Mouse (Mus musculus): ENCODE results near the gene Kif6.

Kif6 gene

GRCm38 (mm10) chr17:49614577-49615235, at the start of gene Kif6:
TSS of gene Kif6 (plus strand) at chr17:49615136.
- DNase-seq (ENCODE audit: low read depth, low spot score), result peak; percentile 94

- no peak for DNase-seq (ENCODE audit: low read depth, low spot score)
Observed at GRCm38 (mm10) chr17:49568717-49569116, 46.2 kb upstream of the Kif6 start.

DNA sequence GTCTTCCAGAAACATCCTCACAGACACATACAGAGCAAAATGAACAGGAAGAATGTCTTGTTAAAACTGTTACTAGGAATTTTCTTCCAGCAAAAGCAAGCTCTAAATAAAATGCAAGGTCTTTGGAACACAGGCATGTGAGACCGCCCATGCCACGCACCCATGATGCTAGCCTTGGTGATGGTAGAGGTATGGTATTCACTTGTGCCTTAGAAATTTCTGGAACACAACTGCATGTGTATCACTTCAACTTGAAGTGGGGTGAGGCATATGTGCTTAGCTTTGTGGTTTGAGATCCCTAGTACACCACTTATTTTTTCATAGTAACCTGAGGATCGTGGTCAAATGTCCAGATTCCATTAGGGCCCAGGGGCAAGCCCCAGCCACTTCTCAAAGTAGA, 37.6 kb upstream of the Kif6 start:
- DNase-seq (ENCODE audit: low read depth, low spot score), result no peak

- DNase-seq (ENCODE audit: low read depth, low spot score), result no peak
Observed at GRCm38 (mm10) chr17:49582471-49582870, 32.5 kb upstream of the Kif6 start.

DNA sequence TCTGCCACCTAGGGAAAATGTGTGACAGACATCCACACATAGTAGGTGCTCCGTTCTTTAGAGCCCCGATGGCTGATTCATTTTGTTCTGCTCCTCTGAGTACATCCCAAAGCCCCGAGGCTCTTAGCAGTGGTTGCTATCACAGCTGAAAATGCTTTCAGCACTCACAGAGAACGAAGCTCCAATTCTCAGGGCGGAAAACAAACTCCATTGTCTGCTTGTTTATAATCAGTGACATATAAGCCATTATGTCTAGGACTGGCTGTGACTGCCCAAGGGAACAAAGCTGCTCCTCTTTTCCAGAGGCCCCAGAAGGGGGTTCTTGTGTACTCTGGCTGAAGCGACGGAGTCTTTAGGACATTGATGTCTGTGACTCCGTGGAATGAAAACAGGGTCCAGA, 24.9 kb upstream of the Kif6 start:
- peak; percentile 90 for DNase-seq (ENCODE audit: low read depth, low spot score)

DNA sequence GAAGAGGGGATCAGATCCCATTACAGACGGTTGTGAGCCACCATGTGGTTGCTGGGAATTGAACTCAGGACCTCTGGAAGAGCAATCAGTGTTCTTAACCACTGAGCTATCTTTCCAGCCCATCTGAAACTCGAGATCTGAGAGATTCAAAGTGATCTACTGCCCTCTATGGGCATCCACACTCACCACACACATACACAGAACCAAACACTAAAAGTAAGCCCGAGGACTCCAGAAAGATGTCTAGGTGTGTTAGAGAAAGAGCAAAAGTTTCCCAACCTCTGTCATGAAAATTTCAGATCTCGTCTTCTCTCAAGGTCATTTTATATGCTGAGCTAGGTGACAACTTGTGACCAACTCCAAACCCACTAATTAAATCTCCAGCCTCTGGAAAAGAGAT, 9.5 kb upstream of the Kif6 start:
- peak; percentile 9 for DNase-seq (ENCODE audit: low read depth, low spot score)

GRCm38 (mm10) chr17:49607351-49608027, 7.4 kb upstream of the Kif6 start:
- DNase-seq (ENCODE audit: low read depth, low spot score), result no peak

- peak; percentile 15 for DNase-seq (ENCODE audit: low read depth, low spot score)
Observed at GRCm38 (mm10) chr17:49610296-49610695, 4.6 kb upstream of the Kif6 start.

DNA sequence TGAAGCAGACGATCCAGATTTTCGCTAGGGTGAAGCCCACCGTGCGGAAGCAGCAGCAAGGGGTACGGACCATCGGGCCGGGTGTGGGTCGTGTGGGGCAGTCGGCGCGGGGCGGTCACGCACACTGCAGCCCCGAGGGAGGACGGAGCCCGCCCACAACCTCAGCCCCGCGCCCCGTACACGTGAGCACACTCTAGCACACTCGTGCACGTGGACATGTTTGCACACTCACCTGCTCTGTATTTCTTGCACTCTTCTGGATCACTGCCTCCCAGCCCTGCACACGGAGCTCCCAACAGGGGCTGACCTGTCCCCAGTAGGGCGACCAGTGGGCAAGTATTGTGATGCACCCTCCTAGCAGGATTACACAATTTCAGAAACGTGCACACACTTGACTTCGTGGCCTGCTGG, 310 bp downstream of the Kif6 start:
- no peak for DNase-seq (ENCODE audit: low read depth, low spot score)

GRCm38 (mm10) chr17:49624572-49624971, 9.6 kb downstream of the Kif6 start:
- peak; percentile 78 for DNase-seq (ENCODE audit: low read depth, low spot score)

DNA sequence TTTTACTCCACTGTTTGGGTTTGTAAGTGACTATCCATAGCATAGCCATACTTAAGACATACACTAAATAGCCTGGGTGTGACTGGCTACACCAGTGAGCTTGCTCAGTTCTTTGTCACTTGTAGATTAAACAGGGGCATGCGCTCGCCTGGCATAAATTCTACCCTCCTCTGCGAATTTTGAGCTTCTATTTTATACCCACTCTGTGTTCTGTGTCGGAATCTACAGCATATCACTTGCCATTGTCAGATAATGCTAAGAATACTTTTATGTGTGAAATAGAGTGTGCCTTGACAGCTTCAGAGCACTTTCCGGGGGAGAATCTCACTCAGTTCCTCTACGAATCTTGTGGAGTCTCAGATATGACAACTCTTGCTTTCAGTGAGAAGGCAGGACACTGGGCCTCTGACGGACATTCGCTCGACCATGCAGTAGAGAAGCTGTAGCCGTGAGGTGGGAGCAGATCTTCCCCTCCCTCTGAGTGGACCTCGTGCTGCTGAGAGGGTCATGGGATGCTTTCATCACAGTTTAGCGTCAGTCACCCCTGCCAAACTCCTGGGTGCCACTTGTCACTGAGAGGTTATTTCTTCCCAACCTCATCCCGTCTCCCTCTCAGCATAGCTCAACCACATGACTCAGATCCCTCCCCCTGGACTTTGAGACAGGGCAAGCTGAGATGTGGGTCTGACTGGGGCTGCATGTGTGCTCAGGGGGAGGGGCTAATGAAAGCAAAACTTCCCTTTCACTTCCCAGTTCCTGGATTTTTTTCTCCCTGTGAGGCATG, 12.3 kb downstream of the Kif6 start:
- DNase-seq (ENCODE audit: low read depth, low spot score), result peak; percentile 38

- no peak for DNase-seq (ENCODE audit: low read depth, low spot score)
Observed at GRCm38 (mm10) chr17:49628875-49629274, 13.9 kb downstream of the Kif6 start.

- peak; percentile 80 for DNase-seq (ENCODE audit: low read depth, low spot score)
Observed at GRCm38 (mm10) chr17:49633041-49633440, 18.1 kb downstream of the Kif6 start.

- no peak for DNase-seq (ENCODE audit: low read depth, low spot score)
Observed at GRCm38 (mm10) chr17:49641903-49642302, 27.0 kb downstream of the Kif6 start.

- DNase-seq (ENCODE audit: low read depth, low spot score), result no peak
Observed at GRCm38 (mm10) chr17:49642336-49642735, 27.4 kb downstream of the Kif6 start.

DNA sequence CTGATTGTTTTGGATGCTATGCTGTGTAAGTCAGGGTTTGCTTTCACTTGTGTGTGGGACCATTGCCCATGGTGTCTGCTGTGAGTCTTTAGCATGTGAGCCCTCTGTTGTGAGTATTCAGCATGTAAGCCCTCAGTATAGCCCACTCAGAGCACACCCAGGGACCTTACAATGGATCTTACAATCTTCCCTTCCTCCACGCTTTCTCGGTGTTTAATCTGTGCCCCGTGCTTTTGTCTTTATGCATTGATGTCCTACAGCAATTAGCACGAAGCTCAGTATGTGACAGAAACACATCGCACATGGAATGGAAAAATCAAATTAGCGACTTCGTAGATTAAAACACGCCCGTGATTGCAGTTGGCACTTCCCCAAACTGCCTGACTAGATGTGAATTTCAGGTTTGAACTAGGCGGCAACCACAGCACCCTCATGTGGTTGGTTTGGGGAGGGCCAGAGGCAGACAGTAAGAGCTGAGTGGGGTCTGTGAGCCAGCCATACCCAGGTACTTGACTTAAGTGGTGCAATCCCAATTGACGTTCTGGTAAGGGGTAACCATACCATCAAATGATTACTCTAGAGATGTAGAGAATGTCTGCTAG, 28.1 kb downstream of the Kif6 start:
- DNase-seq (ENCODE audit: low read depth, low spot score), result peak; percentile 70

GRCm38 (mm10) chr17:49646267-49646666, 31.3 kb downstream of the Kif6 start:
- DNase-seq (ENCODE audit: low read depth, low spot score), result no peak

- DNase-seq (ENCODE audit: low read depth, low spot score), result no peak
Observed at GRCm38 (mm10) chr17:49648970-49649369, 34.0 kb downstream of the Kif6 start.

GRCm38 (mm10) chr17:49649394-49649793, 34.5 kb downstream of the Kif6 start:
- DNase-seq (ENCODE audit: low read depth, low spot score), result no peak

GRCm38 (mm10) chr17:49650366-49650765, 35.4 kb downstream of the Kif6 start:
- no peak for DNase-seq (ENCODE audit: low read depth, low spot score)

GRCm38 (mm10) chr17:49652357-49652756, 37.4 kb downstream of the Kif6 start:
- peak; percentile 75 for DNase-seq (ENCODE audit: low read depth, low spot score)

DNA sequence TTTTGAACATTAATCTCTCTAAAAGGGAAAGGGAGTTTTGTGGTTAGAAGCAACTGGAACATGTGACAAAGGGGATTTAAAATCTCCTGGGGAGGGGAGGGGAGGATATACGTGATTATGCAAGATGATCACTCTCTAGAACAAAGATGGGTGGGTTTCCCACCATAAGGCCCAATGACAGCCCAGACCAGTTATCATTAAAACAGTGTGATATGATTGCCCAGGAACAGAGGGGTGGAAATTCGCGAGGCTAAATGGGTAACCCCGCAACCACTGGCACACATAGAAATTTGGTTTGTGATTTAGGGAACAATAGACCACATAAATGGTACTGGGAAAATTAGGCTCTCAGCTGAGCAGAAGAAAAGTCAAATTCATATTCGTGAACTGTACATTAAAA, 37.9 kb downstream of the Kif6 start:
- no peak for DNase-seq (ENCODE audit: low read depth, low spot score)

Data from brain, adult 2 months (tissue).